Mouse (Mus musculus): ENCODE measurements around the gene Ccdc142.

DNA sequence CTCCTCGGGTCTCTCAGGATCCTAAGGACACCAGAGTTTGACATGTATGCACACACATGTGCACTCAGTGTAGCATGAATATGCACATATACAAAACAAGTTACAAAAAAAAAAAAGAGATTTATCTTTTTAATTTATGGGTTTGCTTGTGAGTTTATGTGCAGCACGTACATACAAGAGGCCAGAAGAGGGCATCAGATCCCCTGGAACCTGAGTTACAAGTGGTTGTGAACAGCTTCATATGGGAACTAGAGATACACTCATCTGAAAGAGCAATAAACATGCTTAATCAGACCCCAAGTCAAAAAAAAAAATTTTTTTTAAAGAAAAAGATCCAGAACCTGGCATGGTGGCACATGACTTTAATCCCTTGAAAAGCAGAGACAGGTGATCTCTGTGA is 26.4 kb upstream of the Ccdc142 start:
- TF ChIP-seq GATA1 (IDR thresholded peaks at IDR 0.05; ENCODE audit: borderline replicate concordance, low read length) (no peak), FLI1 (IDR thresholded peaks at IDR 0.05; ENCODE audit: low read length) (no peak)

Measured in megakaryocyte, embryonic 14.5 days (primary cell).